Mouse (Mus musculus): Measurements from ENCODE around the gene Ppm1k.

The Ppm1k gene

GRCm38 (mm10) chr6:57532022-57532421, 3.2 kb downstream of the Ppm1k start:
- DNase-seq (ENCODE audit: low spot score) = no peak

GRCm38 (mm10) chr6:57531441-57531840, 3.8 kb downstream of the Ppm1k start:
- no peak for DNase-seq (ENCODE audit: low spot score)

- DNase-seq (ENCODE audit: low spot score) = no peak
Measured at GRCm38 (mm10) chr6:57531011-57531410, 4.3 kb downstream of the Ppm1k start.

GRCm38 (mm10) chr6:57529336-57529845, 5.9 kb downstream of the Ppm1k start:
- DNase-seq (ENCODE audit: low spot score) = no peak

- no peak for DNase-seq (ENCODE audit: low spot score)
Measured at GRCm38 (mm10) chr6:57526933-57527332, 8.3 kb downstream of the Ppm1k start.

GRCm38 (mm10) chr6:57524742-57525141, 10.5 kb downstream of the Ppm1k start:
- no peak for DNase-seq (ENCODE audit: low spot score)

GRCm38 (mm10) chr6:57520749-57521652, 14.3 kb downstream of the Ppm1k start:
- DNase-seq (ENCODE audit: low spot score) = no peak

- no peak for DNase-seq (ENCODE audit: low spot score)
Measured at GRCm38 (mm10) chr6:57514035-57514374, 21.3 kb downstream of the Ppm1k start.

GRCm38 (mm10) chr6:57513351-57514034, 21.8 kb downstream of the Ppm1k start:
- DNase-seq (ENCODE audit: low spot score) = no peak

GRCm38 (mm10) chr6:57511899-57512298, 23.4 kb downstream of the Ppm1k start:
- DNase-seq (ENCODE audit: low spot score) = no peak

GRCm38 (mm10) chr6:57503662-57504379, 31.4 kb downstream of the Ppm1k start:
- no peak for DNase-seq (ENCODE audit: low spot score)

- DNase-seq (ENCODE audit: low spot score) = no peak
Measured at GRCm38 (mm10) chr6:57499209-57499608, 36.1 kb downstream of the Ppm1k start.

- DNase-seq (ENCODE audit: low spot score) = peak; percentile 57
Measured at GRCm38 (mm10) chr6:57468161-57468560, 67.1 kb downstream of the Ppm1k start.
